Mouse (Mus musculus) intestine, embryonic 14.5 days (tissue): Measurements from ENCODE around the gene Creld2. TPM values are rescaled to one million over a fixed set of nuclear protein-coding genes. Genes with fewer than 3 reads are reported as not detected.

Experiments
- ATAC-seq: fragments of 200-750 bp; cut with Nextera tagmentation; replicated peaks from 2 replicates; pipeline ENCODE4 v1.8.0; 2017; ENCODE audit warnings: low read depth, moderate number of reproducible peaks, moderate TSS enrichment, moderate library complexity; ENCODE audit not compliant: low FRiP score, low TSS enrichment
- DNase-seq: peaks from one replicate; pipeline ENCODE4 v3.0.0-alpha.2; 2018; ENCODE audit warnings: low spot score
- H3K27ac ChIP-seq: fragments of 300-500 bp; sonication (generic); 2 replicates; pipeline ENCODE4 v1.5.1; 2014; ENCODE audit warnings: low read depth, mild to moderate bottlenecking, control low read depth
- H3K27me3 ChIP-seq: fragments of 300-500 bp; sonication (generic); replicated peaks from 2 replicates; pipeline ENCODE4 v1.6.1; 2014; ENCODE audit warnings: low read length, control low read depth; ENCODE audit not compliant: control insufficient read depth, insufficient read depth
- H3K36me3 ChIP-seq: fragments of 300-500 bp; sonication (generic); 2 replicates; pipeline ENCODE4 v1.6.1; 2014; ENCODE audit warnings: low read length, control low read depth; ENCODE audit not compliant: control insufficient read depth, insufficient read depth
- H3K4me1 ChIP-seq: fragments of 300-500 bp; sonication (generic); replicated peaks from 2 replicates; pipeline ENCODE4 v1.6.1; 2014; ENCODE audit warnings: low read length, control low read depth, mixed read lengths; ENCODE audit not compliant: control insufficient read depth, insufficient read depth
- H3K4me2 ChIP-seq: fragments of 300-500 bp; sonication (generic); 2 replicates; pipeline ENCODE4 v1.6.1; 2014; ENCODE audit warnings: low read length
- H3K4me3 ChIP-seq: fragments of 300-500 bp; sonication (generic); 2 replicates; pipeline ENCODE4 v1.5.1; 2014; ENCODE audit warnings: low read depth, low read length, control low read depth, mixed read lengths
- H3K9ac ChIP-seq: fragments of 300-500 bp; sonication (generic); 2 replicates; pipeline ENCODE4 v1.6.1; 2014; ENCODE audit warnings: mild to moderate bottlenecking, low read length
- H3K9me3 ChIP-seq: fragments of 300-500 bp; sonication (generic); 2 replicates; pipeline ENCODE4 v1.6.1; 2016; ENCODE audit warnings: low read length, control low read depth; ENCODE audit not compliant: control insufficient read depth
- WGBS: fragments of 180-500 bp; shearing (Covaris S2); extraction: QIAGEN DNeasy Blood & Tissue Kit; methylation state at CpG from one replicate; pipeline ENCODE4 v1.1.7; 2014; 5-methylcytosine and 5-hydroxymethylcytosine counted together
- polyA plus RNA-seq: library from polyadenylated mRNA; unstranded; fragments of >200 nt; fragmentation: Nextera tagmentation; extraction: Ambion mirVana; gene quantifications from 2 replicates; pipeline ENCODE4 v1.2.1, GENCODE M21; 2014

Gene Creld2
- polyA plus RNA-seq, 1 experiment from 2014 or later, result 95.1 TPM

- Histone ChIP-seq H3K36me3 (no peaks in the 10 kb centered on the region), H3K9me3 (no peaks in the 10 kb centered on the region), H3K4me2 (no peak overlapping the region), H3K4me3 (no peak overlapping the region), H3K9ac (no peak overlapping the region), H3K27me3 (no peaks in the 10 kb centered on the region), H3K4me1 (peaks cover 27% of the 10 kb centered on the region), H3K27ac (no peak overlapping the region; the same call in 1 of the 2 replicates)
- ATAC-seq (no peak), DNase-seq (no peak)
- 42% methylated on average over 6 of the region's 6 CpGs for WGBS
Observed at GRCm38 (mm10) chr15:88854119-88854968, 34.9 kb downstream of the Creld2 start.

- H3K4me3 ChIP-seq, result no peak overlapping the region
- DNase-seq (no peak), ATAC-seq (no peak)
- WGBS, result 69% methylated on average over 15 of the region's 15 CpGs
- H3K9me3 ChIP-seq, result no peaks in the 10 kb centered on the region
- H3K9ac ChIP-seq, result no peak overlapping the region
- H3K27me3 ChIP-seq, result no peaks in the 10 kb centered on the region
- H3K27ac ChIP-seq, result no peak overlapping the region; the same call in 1 of the 2 replicates
- no peaks in the 10 kb centered on the region for H3K36me3 ChIP-seq
- H3K4me1 ChIP-seq, result peaks cover 27% of the 10 kb centered on the region
- H3K4me2 ChIP-seq, result no peak overlapping the region
Observed at GRCm38 (mm10) chr15:88854969-88855830, 35.8 kb downstream of the Creld2 start.

- Histone ChIP-seq H3K9me3 (no peaks in the 10 kb centered on the region), H3K9ac (no peak overlapping the region), H3K27me3 (no peaks in the 10 kb centered on the region), H3K27ac (no peak overlapping the region), H3K4me3 (no peak overlapping the region), H3K4me2 (no peak overlapping the region), H3K36me3 (no peaks in the 10 kb centered on the region), H3K4me1 (peaks cover 20% of the 10 kb centered on the region)
- ATAC-seq (no peak), DNase-seq (no peak)
- WGBS, result 74% methylated on average over 6 of the region's 6 CpGs
Observed at GRCm38 (mm10) chr15:88855896-88856417, 36.5 kb downstream of the Creld2 start.

GRCm38 (mm10) chr15:88856613-88857012 lies 37.2 kb downstream of the Creld2 start:
- H3K9me3 ChIP-seq, result no peaks in the 10 kb centered on the region
- no peak overlapping the region for H3K27ac ChIP-seq
- H3K27me3 ChIP-seq, result no peaks in the 10 kb centered on the region
- no peaks in the 10 kb centered on the region for H3K36me3 ChIP-seq
- H3K4me3 ChIP-seq, result no peak overlapping the region
- H3K4me1 ChIP-seq, result peaks cover 21% of the 10 kb centered on the region
- DNase-seq (no peak), ATAC-seq (no peak)
- no peak overlapping the region for H3K9ac ChIP-seq
- 82% methylated on average over 5 of the region's 5 CpGs for WGBS
- H3K4me2 ChIP-seq, result no peak overlapping the region

- ATAC-seq (no peak), DNase-seq (no peak)
- H3K4me3 ChIP-seq, result no peak overlapping the region
- no peaks in the 10 kb centered on the region for H3K9me3 ChIP-seq
- H3K9ac ChIP-seq, result no peak overlapping the region
- 94% methylated on average over 7 of the region's 7 CpGs for WGBS
- no peak overlapping the region for H3K27ac ChIP-seq
- H3K27me3 ChIP-seq, result no peaks in the 10 kb centered on the region
- H3K4me1 ChIP-seq, result peaks cover 19% of the 10 kb centered on the region; the same call in 1 of the 2 replicates
- no peak overlapping the region for H3K4me2 ChIP-seq
- no peaks in the 10 kb centered on the region for H3K36me3 ChIP-seq
Observed at GRCm38 (mm10) chr15:88857361-88857760, 37.9 kb downstream of the Creld2 start.

- 93% methylated on average over 3 of the region's 3 CpGs for WGBS
- ATAC-seq, result no peak
- DNase-seq, result no peak
- no peak overlapping the region for H3K4me2 ChIP-seq
- H3K36me3 ChIP-seq, result no peaks in the 10 kb centered on the region
- H3K4me1 ChIP-seq, result peaks cover 18% of the 10 kb centered on the region; the same call in 1 of the 2 replicates
- H3K27me3 ChIP-seq, result no peaks in the 10 kb centered on the region
- H3K4me3 ChIP-seq, result no peak overlapping the region
- H3K9ac ChIP-seq, result no peak overlapping the region
- no peak overlapping the region for H3K27ac ChIP-seq
- H3K9me3 ChIP-seq, result no peaks in the 10 kb centered on the region
Observed at GRCm38 (mm10) chr15:88858141-88858541, 38.7 kb downstream of the Creld2 start.

- WGBS, result 79% methylated on average over 2 of the region's 2 CpGs
- no peak overlapping the region for H3K4me2 ChIP-seq
- no peaks in the 10 kb centered on the region for H3K27me3 ChIP-seq
- H3K4me1 ChIP-seq, result peaks cover 18% of the 10 kb centered on the region; the same call in 1 of the 2 replicates
- DNase-seq (no peak), ATAC-seq (no peak)
- no peak overlapping the region for H3K27ac ChIP-seq
- no peaks in the 10 kb centered on the region for H3K36me3 ChIP-seq
- no peak overlapping the region for H3K9ac ChIP-seq
- H3K9me3 ChIP-seq, result no peaks in the 10 kb centered on the region
- H3K4me3 ChIP-seq, result no peak overlapping the region
Observed at GRCm38 (mm10) chr15:88858707-88859106, 39.3 kb downstream of the Creld2 start.

- peaks cover 4% of the 10 kb centered on the region for H3K36me3 ChIP-seq
- no peaks in the 10 kb centered on the region for H3K9me3 ChIP-seq
- WGBS, result 69% methylated on average over 8 of the region's 8 CpGs
- no peak overlapping the region for H3K27ac ChIP-seq
- no peak overlapping the region for H3K9ac ChIP-seq
- ATAC-seq (no peak), DNase-seq (no peak)
- H3K4me1 ChIP-seq, result peaks cover 17% of the 10 kb centered on the region
- no peak overlapping the region for H3K4me3 ChIP-seq
- H3K4me2 ChIP-seq, result no peak overlapping the region
- no peaks in the 10 kb centered on the region for H3K27me3 ChIP-seq
Observed at GRCm38 (mm10) chr15:88859206-88859970, 39.9 kb downstream of the Creld2 start.
